Mouse (Mus musculus): ENCODE data around the gene Mta2.

DNA sequence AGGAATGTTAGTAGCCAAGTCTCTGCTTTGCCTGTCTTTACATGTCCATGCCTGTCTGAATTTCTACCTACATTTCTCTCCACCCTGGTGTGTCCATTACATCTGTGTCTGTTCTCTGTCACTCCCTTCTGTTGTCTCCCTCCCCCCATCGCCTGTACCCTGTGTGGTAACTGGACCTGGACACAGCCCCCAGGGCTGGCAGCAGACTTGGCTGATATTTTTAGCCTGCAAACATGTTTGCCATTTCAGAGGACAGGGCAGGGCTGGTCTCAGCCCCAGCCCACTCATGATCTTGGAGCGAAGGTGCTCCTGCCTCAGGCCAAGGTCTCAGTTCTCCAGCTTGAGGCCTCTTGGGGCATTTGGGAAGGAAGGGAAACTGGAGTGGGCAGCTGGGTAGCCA lies 46.1 kb downstream of the Mta2 start:
- TF ChIP-seq CTCF (IDR thresholded peaks at IDR 0.05; ENCODE audit: borderline replicate concordance, insufficient read depth, low read length) (no peak), POLR2A (IDR thresholded peaks at IDR 0.05; ENCODE audit: low read depth, low read length) (no peak)
